Mouse (Mus musculus) liver, postnatal 0 days (tissue): ENCODE results near the gene Ipo13.

Experiments used
- CTCF ChIP-seq: sonication (generic); IDR thresholded peaks from 2 replicates; pipeline ENCODE4 v1.5.1; 2016; ENCODE audit warnings: antibody characterized with exemption, low read depth
- EP300 ChIP-seq: IDR thresholded peaks from 2 replicates; pipeline ENCODE4 v1.6.1; 2016; ENCODE audit warnings: antibody characterized with exemption, low read depth, mild to moderate bottlenecking

- TF ChIP-seq CTCF (no peak), EP300 (no peak)
These were observed 65.7 kb downstream of the Ipo13 start for GRCm38 (mm10) chr4:117849063-117849462.
